Mouse (Mus musculus) urinary bladder, postnatal 36 days (tissue): ENCODE results near the gene Dgki.
A peak's percentile ranks its signal among the peaks of the same experiment; 100 is the strongest.

Source experiments
- DNase-seq, 2 experiments: peaks; one replicate each; pipeline ENCODE4 v3.0.0; 2022; ENCODE audit warnings: low spot score in 2 of 2, mixed read lengths in 1 of 2

The Dgki gene

DNA sequence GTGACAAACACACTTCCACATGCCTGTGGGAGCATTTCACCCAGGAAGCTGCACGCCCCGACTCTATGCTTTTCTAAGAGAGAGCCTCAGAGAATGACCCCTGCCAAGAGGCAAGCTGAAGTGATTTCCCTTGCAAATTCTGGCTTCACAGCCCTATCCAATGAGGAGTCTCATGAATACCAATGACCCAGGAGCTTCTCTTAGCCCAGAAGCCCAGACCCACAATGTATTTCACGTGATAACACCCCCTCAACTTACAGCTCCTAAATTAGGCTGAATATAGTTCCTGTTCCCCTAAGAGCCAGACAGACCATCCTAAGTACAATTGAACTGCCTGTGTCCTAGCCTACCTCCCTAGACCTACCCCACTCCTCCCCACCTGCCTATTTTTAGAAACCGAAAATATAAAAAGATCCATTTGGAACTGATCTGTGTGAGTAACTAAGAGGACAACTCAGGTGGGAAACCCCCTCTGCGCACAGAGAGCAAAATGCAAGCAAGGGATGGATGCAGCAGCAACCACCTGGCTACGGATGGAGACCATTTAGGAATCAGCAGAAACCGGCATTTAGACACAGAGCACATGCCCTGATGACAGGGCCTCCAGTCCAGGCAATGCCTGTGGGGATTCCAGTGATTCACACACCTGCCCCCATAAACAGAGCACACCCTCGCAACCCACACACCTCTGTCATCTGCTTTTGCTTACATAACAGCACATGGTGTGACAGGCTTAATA lies 2.1 kb downstream of the Dgki start:
- no peak for DNase-seq

DNA sequence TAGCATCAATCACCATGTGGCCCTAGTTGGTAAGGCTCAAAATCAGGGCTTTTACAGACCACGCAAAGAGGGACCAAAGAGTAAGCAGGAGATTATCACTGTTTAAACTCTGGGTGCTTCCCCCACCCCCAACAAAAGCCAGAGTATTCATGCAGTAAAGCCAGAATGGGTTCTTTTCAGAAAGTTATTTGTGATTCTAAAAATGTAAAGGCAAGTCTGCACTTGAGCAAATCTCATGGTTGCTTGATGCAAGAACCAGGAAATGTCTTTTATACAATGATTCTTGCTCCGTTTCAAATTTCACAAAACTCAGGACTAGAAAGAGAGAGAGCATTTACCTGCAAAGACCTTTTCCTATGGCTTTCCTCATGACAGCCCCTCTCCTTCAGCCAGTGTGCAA lies 7.9 kb downstream of the Dgki start:
- DNase-seq = no peak

DNA sequence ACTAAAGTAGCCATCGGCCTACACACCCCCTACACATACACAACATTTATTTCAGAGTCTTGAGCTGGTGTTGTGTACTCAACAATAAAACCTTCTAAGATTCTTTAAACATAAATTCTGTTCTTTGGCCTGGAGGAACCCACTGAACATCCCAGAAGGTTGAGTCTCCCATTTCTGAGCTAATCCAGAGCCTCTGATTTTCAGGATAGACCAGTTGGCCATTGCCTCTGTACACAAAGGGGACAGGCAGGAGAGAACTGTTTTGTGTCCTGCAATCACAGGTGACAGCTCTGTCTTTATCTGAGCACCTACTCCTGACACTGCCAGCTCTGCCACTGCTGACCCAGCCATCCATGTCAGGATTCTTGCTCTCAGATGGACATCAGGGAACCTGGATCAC lies 8.8 kb downstream of the Dgki start:
- DNase-seq = no peak

DNA sequence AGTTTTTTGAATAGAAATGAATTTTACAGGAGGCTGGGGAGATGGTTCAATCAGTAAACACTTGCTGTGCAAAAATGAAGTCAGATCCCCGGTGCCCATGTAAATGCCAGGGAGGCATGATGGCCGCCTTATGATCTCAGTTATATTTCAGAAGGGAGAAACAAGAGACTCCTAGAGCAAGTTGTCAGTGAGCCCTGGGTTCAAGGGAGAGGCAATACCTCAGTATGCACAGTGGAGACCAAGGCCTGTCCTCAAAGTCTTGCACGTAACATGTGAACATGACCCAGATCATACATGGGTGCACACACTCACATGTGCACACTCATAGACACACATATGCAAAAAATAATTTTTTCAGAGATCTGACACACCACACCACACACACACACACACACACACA lies 9.3 kb downstream of the Dgki start:
- no peak for DNase-seq

DNA sequence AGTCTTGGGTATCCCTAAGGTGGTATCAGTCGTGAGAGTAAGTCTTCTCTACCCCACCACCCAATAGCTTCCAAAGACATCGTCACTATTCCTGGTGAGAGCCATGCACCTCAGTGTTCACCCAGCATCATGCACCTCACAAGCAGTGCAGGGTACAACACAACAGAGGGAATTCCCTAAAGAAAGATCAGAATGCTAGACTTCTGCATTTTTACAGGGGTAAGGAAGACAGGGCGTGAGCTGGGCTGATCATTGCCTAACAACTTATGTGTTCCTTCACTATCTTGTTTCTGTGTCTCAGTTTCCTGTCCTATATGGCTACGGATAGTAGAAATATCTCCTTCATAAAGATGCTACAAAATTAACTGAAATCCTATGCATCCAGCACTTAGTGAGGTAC lies 13.8 kb downstream of the Dgki start:
- no peak for DNase-seq

GRCm38 (mm10) chr6:37284879-37285278 lies 15.1 kb downstream of the Dgki start:
- DNase-seq = no peak

GRCm38 (mm10) chr6:37283336-37283735 lies 16.6 kb downstream of the Dgki start:
- no peak for DNase-seq

GRCm38 (mm10) chr6:37282659-37283058 lies 17.3 kb downstream of the Dgki start:
- no peak for DNase-seq

DNA sequence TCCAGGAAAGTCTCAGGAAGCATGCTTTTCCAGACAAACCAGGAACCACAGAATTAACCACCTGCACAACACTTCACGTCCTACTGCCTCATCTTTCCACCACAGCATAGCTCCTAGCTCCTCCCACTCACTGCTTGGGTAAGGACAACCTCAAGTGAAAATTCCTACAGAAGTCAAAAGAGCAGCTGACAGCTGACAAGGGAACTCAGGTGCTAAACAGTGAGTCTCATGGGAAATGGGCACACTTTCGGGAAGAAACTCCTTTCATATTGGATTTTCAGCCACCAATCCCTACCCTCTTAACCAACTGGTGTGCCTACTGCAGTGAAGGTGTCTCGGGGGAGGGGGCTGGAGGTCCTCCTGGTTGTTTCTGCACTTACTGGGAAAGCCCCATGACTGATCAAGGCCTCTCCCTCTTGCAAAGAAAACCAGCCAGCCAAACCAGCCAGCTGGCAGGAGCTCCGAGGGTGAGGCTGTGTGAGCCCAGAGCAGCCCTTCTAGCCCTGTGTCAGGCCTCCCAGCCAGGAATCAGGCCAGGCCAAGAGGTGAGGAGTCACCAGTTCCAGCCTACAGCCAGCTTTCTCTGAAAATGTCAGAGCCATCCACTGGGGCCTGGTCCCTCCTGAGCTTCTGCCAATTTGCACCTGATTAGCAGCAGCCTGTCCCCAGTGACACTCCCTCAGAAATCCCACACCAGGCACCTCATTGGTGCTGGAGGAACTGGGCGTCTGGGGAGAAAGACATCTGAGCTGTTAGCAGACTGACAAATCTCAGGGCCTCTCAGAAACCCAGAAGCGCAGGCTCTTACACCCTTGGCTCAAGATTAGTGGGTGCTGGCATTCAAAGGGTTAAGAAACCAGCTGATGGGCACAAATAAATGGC lies 22.9 kb downstream of the Dgki start:
- DNase-seq = peak in 1 of 2 experiments; percentile 53

DNA sequence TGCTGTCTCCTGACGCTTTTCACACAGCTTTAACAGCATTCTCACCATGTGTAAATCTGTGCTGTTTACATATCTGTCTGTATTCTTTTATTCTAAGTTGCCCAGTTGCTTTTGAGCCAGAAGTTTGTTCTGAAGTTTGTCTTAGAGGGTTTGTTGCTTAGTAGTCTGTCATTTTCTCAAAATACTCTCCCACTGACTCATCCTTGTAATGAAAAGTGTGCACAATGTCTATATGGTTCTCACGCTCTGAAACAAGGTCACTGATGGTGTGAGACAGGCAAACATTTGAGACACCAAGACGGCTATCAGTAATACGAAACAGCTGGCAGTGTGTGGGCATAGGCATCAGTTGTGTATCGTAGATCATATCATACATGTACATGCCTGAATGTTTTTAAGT lies 23.8 kb downstream of the Dgki start:
- no peak for DNase-seq

- no peak for DNase-seq
Observed at GRCm38 (mm10) chr6:37270905-37271591, 28.9 kb downstream of the Dgki start.

- DNase-seq = no peak
Observed at GRCm38 (mm10) chr6:37268589-37268988, 31.4 kb downstream of the Dgki start.

DNA sequence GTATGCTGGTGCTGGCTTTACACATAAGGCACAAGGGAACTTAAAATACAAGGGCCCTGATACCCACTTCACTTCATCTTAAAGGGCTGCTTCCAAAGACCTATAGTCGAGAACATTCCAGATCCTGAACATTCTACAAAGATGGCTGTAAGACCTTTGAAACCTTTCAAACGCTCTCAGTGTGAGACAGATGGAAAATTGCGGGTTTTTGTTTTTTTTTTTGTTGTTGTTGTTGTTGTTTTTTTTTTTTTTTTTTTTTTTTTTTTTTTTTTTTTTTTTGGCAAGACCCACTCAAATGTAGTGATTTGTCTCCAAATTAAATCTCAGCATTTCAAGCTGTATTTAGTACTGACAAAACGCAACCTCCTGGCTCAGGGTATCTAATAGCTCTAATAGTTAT lies 32.0 kb downstream of the Dgki start:
- DNase-seq = no peak

- DNase-seq = no peak
Observed at GRCm38 (mm10) chr6:37262486-37262885, 37.5 kb downstream of the Dgki start.

- DNase-seq = no peak
Observed at GRCm38 (mm10) chr6:37261236-37261852, 38.6 kb downstream of the Dgki start.

- no peak for DNase-seq
Observed at GRCm38 (mm10) chr6:37258662-37259061, 41.3 kb downstream of the Dgki start.

- DNase-seq = peak in 1 of 2 experiments; percentile 3
Observed at GRCm38 (mm10) chr6:37254144-37254543, 45.8 kb downstream of the Dgki start.

DNA sequence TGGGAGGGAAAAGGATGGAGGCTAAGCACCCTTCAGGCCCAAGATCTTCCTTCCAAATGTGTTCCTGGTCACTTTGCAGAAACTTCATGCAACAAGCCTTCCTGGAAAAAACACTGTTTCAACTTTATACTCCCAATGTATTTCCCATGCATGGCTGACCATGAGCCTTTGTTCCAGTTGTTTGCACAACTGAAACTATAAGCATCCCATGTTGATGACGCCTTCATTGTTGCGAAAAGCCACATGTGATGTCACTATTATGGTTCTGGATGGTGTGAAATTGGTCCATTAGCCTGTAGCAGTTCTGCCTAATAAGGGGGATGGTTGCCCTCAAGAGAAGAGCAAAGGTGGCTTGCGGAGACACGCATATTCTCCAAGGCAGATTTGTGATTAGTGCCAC lies 47.4 kb downstream of the Dgki start:
- DNase-seq = no peak

DNA sequence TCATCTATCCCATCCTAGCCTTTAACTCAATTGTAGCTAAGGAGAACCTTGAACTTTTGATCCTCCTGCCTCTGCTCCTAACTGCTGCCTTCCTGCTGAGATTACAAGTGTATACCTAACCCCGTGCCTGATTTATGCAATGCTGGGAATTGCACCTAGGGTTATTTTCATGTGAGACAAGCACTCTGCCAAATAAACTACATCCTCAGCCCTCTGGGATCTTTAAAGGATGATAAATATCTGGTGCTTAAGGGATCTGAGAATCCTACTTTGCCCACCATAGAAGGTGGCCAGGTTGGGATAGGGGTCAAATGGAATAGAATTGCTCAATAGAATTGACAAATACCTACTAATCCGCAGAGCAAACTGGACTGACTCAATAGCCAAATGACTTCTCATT lies 49.3 kb downstream of the Dgki start:
- DNase-seq = no peak

DNA sequence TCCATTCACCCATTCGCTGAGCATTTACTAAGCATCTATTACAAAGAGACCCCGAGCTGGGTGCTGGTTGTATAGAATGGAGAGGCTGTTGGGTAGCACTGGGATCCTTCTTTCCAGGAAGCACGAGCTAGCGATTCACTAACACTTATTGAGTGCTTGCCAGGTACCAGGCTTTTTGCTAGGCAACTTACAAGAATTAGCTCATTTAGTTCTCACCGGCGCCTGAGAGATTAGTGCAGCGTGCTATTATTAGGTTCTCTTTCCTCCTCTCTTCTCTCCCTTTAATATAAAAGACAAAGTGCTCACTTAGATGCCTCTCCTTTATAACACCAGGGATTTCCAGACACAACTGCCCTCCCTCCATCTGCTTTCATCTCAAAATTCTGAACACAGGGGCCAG lies 54.2 kb downstream of the Dgki start:
- no peak for DNase-seq

DNA sequence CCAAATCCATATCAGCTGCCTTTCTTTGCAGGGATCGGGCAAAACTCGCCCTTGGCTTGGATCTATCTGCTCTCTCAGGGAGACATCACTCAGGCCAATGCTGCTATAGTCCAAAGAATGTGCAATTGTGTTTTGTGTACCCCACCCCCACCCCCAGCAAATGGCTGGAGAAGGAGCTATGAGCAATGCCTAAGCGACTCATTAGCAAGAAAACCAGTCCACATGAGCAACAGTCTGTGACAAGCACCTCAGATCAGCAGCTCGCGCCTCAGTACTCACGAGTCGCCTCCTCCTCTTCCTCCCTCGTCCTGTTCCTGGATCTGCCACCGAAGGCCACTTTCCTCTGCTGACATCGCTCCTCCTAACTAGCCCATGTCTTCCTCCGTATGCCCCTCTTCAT lies 55.9 kb downstream of the Dgki start:
- DNase-seq = no peak

- DNase-seq = no peak
Observed at GRCm38 (mm10) chr6:37242769-37243121, 57.2 kb downstream of the Dgki start.
